Mouse (Mus musculus): ENCODE measurements at regions not wholly inside any gene's neighbourhood (a gene's known extent, or its start where the extent isn't known, plus 50 kb on each side); places are given as distances from the start of the nearest gene placed in this dataset.
"Not testable (repeated sequence)": the region's sequence is repeated elsewhere in the genome, so short reads cannot be mapped to it uniquely, and the experiment has no call there.

DNA sequence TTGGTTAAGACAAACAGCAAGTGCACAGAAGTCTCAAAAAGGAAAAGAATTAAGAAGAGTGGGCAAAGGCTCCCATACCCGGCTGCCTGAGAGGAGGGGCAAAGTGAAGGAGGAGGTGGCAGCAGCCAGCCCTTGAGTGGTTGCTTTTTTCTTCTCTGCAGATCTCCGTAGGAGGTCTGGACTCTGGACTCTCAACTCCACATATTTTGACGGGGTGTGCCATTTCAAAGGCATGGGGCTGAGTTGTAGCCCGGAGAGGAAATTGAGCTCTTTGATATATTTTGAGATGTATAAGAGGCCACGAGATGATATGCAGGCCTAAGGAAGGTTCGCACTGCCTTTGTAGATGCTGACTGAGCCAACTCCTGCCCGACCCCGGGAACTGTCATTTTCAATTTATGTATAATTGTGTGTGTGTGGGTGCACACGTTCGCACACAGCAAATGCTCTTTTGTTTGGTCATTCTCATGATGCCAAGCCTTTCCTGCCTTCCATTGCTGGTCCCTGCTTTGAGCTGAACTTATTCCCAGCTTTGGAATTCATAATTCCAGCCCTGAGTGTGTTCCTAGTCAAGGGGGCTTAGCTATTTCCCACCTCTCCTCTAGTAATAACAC is 56.4 kb downstream of the Cxcr4 start:
- DNase-seq (ENCODE audit: low spot score in 2 of 2) = no peak

DNA sequence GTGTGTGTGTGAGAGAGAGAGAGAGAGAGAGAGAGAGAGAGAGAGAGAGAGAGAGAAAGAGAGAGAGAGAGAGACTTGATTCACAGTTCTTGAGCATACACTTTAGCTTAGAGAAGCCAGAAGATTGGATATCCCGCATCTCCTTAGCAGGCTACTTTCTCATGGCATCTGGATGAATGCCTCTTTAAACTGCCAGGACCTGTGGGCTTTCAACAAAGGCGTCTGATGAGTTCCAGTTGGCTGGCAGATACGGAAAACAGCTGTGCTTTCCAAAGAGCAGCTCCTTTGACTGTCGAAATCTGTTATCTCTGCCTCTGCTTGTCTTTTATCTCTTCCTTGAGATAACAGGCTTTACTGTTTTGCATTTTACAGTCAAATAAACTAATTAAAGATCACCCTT is 59.5 kb downstream of the Cxcr4 start:
- DNase-seq (ENCODE audit: low spot score in 2 of 2) = no peak

DNA sequence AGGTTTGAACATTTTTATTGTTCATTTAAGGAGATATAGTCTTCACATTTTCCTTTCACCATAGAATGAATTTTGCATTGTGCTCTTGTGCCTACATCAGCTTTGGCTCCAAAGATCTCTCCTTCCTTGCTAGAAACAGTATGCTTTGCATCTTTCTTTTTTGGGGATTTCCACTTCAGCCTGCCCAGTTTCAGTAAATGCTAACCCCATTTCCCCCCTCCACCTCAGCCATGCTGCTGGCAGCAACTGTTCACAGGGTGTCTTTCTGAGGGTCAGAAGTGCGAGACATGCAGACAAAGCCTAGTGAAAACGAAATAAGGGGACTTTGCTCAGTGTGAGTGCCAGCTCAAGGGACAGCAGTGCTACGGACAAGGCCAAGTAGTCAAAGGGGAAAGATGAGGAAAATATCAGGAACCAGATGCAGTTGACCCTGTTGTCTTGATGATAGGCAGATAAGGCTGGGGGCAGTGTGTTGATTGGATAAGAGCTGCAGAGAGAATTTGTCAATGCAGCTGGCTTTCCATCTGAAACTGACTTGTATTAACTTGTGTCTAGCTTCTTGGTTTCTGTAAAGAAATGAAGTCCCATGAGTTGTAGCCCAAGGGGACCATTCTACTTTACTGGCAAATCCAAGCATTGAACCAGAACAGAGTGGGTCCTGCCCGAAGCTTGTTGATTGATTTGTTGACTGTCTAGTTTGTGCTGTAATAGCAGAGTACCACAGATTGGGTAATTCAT is 62.1 kb downstream of the Cxcr4 start:
- no peak for DNase-seq (ENCODE audit: low spot score in 2 of 2)

DNA sequence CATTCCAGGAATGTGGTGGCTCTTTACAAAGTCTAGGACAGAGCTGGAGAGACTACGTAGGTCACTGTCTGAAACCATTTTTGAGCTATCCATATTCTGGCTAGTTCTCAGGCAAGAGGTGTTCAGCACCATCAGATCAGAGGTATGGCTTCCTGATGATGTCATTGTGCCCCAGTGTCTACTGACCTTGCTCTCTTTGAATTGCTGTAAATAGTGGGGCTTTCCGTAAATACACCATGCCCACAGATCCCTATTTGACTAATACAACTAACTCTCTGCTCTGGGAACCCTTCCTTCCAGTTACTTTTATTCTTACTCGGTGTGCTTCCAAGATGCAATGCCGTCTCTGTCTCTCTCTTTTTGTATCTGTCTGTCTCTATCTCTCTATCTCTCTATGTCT is 72.9 kb downstream of the Cxcr4 start:
- DNase-seq (ENCODE audit: low spot score in 2 of 2) = no peak

DNA sequence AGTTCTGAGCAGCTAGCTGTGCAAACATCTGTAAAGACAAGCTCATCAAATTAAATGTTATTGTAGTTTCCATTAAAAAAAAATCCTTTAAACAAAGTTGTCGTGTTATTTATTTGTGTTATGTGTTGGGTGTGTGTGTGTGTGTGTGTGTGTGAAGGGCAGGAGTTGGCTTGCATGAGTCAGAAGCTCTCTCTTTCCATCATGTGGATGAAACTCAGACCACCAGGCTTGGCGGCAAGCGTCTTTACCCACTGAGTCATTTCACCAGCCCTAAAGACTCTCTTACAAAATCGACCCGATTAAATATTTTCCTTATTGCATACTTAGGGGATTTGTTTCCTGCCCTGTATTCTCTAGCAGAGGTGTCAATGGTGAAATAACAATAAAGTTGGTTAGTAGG is 73.6 kb downstream of the Cxcr4 start:
- no peak for DNase-seq (ENCODE audit: low spot score in 2 of 2)

DNA sequence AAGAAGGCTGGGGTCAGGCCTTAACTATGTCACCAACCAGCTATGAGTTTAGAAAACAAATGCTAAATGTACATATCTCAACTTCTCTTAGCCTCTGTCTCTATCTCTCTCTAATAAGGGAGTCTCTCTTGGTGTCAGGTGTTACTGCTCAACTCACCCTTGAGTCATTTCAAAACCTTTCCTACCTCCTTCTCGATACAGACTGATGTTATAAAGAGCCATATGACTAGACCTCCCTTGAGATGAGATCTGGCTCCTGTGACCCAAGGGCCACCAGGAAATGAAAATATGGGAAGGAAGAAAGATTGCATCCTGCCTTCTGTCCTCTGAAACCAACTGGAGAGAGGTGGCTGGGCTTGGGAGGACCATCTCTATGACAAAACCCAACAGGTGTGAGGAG is 74.7 kb downstream of the Cxcr4 start:
- DNase-seq (ENCODE audit: low spot score in 2 of 2) = no peak

DNA sequence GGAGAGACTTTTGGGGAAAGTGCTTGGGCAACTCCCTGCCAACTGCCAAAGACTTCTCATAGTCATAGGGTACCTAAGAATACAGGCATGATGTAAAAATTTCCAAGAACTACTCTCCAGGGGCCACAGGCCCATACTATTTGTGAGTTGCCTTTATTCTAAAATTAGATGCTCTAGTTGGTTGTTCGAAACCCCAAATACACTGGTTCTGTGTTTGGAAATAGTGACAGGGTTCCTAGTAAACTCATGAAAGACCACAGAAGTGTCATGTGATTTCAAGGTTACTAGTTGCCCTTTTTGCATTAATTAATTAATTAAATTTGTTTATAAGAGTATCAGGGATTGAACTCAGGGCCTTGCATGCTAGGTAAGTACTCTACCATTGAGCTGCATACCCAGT is 77.8 kb downstream of the Cxcr4 start:
- no peak for DNase-seq (ENCODE audit: low spot score in 2 of 2)

DNA sequence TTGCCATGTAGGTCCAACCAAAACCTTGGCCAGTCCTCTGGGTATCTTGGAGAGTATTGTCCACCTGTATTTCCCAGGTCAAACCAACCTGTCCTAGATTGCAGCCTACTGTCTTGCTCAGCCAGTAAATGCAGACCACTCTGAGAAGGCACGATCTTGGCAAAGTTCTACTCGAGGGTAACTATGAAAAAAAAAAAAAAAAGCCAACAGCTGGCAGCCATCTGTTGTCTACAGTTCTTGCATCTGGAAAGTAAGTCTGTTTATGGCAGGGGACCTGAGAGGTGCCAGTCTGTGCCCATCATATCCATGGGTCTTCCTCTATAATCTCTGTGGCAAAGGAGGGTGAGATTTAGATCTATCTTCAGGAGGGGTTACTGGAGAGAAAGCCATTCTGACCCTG is 78.2 kb downstream of the Cxcr4 start:
- DNase-seq (ENCODE audit: low spot score in 2 of 2) = no peak

DNA sequence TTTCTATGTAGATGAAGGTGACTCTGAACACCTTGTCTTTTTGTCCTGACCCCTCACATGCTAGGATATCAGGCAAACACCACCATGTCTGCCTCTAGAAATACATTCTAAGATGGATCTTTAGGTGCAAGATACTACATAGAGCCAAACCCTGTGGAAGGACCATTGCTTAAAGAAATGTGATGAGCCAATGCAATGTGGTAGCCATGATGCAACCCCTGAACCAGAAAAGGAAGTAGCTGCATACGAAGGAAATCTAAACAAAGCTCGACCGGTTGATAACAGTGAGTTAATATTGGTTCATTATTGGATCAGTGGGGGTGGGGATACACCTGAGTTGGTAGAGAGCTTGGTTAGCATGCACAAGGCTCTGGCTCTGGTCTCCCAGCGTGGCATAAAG is 78.9 kb downstream of the Cxcr4 start:
- DNase-seq (ENCODE audit: low spot score in 2 of 2) = no peak

DNA sequence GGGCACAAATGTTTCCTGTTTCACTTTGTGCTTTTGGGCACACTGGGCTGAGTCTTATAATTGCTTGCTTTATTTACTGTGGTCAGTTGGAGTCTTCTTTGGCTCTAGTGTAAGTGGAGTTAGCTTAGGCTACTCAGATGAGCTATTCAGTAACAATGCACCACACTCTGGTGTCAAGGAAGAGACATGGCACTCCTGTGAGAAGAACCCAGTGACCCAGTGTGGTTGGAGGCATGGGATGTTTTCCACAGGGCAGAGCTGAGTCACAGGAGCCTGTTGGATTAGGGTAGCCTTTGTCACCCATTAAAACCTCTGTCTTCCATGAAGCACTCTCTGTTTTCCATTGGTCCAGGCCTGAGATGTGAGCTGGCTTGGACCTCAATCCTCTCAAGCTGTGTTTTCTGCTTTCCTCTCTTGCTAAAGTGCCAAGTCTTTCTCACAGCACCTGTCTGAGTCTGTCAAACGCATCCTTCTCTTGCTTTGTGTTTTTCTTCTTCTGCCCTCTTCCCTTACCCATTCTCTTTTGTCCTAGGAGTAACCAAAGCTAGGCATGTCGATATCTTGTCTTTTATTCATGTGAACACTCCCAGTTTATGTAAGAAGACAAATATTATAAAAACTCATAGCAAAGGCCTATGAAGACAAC is 83.2 kb downstream of the Cxcr4 start:
- no peak for DNase-seq (ENCODE audit: low spot score in 2 of 2)

DNA sequence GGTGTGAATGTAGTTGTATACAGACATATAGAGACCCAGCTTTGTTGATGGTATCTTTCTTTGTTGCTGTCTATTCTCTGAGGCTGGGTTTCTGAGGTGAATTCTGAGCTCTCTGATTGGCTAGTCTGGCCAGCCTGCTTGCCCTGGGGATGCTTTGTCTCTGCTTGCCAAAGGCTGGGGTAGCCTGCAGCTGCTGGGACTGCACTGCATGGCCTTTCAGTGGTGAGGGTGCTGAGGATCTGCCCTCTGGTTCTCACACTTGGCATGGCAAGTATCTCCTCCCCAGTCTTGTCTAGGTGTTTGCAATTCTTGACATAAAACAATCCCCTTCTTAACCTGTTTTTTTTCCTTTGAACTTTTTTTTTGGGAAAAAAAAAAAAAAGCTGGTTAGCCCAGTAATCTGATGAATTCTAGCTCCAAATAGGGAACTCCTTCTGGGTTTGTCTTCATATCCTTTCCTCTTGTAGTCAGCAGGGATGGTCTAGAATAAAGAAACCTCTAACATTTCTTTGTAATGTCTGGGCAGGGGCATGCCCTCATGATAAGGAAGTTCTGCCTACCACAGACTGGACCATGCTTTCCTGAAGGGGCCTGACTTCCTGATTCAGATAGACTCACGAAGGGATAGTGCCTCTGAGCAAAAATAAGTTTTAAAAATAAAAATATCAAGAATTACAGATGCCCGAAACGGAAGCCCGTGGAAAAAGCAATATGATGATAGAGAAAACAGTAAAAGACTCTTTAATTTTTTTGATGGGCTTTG is 85.4 kb downstream of the Cxcr4 start:
- DNase-seq (ENCODE audit: low spot score in 2 of 2) = no peak

DNA sequence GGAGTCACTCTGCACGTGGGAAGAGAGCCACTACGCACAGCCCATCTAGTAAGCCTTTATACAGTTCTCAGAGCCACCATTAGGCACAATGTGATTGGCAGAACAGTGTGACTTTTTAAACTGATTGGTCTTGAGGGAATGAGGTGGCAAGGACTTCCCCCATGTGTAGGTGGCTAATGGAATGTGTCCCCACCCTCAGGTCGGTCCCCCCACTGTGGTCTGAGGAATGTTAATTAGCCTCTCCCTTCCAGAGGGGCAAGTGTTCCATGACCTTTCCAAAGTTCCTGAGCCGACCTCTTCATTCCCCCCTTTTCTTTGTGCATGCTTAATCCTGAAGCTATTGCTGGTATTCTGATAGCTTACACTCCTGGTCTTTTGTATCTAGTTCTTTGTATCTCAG is 87.2 kb upstream of the Dars start:
- no peak for DNase-seq (ENCODE audit: low spot score in 2 of 2)

DNA sequence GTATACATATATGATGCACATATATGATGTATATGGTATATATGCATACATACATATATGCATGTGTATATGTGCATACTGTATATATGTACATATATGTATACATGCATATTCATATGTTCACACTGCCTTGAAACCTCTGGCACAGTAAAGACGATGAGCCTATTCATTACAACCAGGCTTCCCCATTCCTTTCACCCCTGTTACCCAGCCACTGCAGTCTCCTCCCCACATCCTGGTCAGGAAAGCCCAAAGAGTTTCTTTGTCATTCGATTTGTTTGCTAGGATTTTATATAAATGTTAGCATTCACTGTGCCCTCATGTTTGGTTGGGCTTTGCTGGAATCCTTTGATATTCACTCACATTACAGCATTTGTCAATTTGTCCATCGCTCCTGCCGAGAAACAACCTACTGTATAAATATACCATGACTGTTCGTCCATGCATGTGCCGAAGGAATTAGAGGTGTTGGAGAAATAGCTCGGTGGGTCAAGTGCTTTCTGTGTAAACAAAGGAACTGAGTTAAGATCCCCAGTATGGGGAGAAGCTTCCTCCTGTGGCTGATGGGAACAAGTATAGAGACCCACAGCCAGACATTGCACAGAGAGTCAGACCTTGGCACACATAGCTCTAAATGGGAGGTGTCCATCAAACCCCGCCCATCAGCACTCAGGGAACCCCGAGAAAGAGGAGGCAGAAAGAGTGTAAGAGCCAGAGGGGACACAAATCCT is 81.0 kb upstream of the Dars start:
- DNase-seq (ENCODE audit: low spot score in 2 of 2) = no peak

DNA sequence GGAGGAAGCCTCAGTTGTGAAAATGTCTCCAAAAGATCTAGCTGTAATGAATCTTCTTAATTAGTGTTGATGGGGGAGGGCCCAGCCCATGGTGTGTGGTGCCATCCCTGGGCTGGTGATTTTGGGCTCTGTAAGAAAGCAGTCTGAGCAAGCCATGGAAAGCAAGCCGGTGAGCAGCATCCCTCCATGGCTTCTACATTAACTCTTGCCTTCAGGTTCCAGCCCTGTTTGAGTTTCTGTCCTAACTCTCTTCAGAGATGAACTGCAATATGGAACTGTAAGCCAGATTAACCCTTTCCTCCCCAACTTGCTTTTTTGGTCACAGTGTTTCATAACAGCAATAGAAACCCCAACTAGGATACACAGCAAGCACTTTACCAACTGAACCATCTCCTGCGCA is 75.1 kb upstream of the Dars start:
- DNase-seq (ENCODE audit: low spot score in 2 of 2) = no peak

DNA sequence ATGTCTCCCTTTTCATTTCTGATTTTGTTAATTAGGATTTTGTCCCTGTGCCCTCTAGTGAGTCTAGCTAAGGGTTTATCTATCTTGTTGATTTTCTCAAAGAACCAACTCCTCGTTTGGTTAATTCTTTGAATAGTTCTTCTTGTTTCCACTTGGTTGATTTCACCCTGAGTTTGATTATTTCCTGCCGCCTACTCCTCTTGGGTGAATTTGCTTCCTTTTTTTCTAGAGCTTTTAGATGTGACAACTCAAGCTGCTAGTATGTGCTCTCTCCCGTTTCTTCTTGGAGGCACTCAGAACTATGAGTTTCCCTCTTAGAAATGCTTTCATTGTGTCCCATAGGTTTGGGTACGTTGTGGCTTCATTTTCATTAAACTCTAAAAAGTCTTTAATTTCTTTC is 70.0 kb upstream of the Dars start:
- not testable (repeated sequence) for DNase-seq (ENCODE audit: low spot score in 2 of 2)

DNA sequence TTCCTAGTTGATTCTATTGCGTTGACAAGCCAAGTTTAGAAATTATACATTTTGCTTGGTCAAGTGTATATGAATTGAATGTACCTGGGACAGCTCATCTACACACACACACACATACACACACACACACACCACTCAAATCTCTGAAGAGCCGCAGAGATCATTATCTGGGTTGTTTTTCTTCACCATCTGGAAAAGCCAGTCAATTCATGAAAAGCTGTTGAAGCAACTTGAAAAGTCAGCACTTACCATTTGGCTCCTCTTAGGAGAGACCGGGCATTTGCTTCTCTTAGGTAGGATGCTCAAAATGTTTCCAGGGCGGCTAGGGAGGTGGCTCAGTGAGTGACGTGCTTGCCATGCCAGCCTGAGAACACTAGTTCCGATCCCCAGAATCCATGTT is 61.2 kb upstream of the Dars start:
- no peak for DNase-seq (ENCODE audit: low spot score in 2 of 2)

DNA sequence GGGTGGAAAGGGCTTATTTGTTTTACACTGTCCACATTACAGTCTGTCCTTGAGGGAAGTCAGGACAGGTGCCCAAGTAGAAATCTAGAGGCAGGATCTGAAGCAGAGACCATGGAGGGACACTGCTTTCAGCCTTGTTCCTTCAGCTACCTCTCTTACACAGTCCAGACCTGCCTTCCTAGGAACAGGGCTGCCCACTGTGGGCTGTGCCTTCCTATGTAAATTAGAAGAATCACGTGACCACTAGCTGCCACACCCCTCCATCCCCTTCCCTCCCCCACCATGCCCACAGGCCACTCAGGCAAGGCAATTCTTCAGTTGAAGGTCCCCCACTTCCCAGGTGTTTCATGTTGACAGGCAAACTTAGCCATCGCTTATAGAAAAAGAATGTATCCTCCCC is 60.5 kb upstream of the Dars start:
- no peak for DNase-seq (ENCODE audit: low spot score in 2 of 2)

DNA sequence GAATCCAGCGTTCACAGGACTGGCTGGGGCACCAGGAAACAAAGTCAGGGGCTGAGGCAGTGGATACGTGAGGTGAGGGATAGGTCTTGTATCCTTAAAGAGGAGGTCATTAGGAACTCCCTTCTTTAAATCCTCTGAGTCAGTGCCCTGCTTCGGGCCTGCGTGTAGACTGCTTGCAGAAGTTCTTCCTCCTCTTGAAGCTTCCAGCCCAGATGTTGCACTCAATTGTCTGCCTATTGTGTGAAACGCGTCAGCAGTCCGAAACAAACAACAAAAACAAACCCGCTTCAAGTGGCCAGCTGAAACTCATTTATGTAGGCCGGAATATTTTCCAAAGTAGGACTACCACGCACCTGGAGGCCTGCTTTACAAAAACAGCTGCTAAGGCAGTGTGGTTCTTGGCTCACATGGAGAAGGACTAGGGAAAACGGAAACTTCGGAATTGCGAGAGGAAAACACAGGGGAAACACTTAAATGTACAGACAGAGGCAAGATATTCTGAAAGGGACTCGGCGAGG is 55.6 kb upstream of the Dars start:
- DNase-seq (ENCODE audit: low spot score in 2 of 2) = no peak

DNA sequence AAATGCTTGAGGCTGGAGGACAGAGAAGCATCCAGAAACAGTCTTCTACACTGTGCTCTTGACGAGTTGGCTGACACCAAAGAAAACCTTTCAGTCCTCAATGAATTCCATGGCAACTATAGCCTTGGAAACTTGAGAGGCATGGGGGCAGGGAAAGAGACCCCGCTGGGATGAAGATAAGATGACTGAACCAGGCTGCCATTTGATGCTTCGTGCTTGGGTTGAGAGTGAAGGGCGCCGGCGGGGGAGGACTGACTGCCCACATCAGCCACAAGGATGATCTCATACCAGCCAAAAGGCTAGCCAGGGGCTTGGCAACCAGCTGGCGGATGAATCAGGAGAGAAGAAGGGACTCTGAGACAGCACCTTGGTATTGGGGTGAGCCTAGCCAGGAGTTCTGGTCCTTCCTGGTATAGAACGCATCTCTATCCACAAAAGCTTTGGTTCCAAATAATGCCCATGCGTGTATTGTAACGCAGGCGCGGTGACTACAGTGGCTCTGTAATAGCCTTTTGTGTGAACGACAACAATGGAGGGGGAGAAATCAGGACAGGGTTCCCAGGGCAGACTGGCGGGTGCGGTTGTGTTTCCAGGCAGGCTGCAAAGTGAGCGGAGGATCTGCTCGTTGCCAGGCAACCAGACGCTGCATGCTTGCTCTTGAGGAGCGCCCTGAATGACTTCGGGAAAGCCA is 55.0 kb upstream of the Dars start:
- DNase-seq (ENCODE audit: low spot score in 2 of 2) = peak; percentile 21 to 62

DNA sequence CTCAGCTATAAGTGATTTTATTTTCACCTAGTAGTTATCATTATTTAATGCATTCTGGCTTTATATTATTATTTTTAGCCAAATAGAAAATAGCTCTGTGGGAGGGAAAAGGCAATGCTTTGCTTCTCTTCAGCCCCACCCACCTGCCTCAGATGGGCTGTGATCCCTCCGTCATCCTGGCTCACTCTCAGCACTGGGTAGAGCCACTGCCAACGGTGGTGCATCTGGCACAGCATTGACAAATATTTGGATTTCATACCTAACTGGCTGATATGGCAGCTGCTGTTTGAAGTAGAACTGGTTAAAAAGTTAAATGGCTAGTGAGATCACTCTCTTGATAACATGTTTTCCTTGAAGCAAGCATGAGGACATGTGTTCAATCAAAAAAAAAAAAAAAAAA is 53.6 kb upstream of the Dars start:
- no peak for DNase-seq (ENCODE audit: low spot score in 2 of 2)

DNA sequence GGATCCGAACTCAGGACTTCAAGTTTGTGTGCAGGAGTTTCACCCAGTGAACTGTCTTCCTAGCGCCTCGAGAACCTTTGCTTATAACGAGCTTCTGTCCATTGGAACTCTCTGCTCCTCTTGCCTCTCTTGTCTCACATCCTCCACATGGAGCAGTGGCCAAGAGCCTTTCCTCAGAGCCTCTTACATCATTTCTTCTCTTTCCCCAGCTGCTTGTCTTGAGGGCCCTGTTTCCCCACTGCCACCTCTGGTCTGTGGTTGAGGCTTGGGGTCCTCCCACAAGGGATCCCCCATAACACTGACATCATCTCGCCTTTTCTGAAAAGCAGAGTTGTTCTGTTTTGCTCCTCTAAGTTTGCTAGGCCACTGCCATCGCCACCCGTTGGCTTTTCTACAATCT is 51.9 kb upstream of the Dars start:
- DNase-seq (ENCODE audit: low spot score in 2 of 2) = no peak
